Mouse (Mus musculus): ENCODE data around the gene Gm11569. TPM values are rescaled to one million over a fixed set of nuclear protein-coding genes. Genes with fewer than 3 reads are reported as not detected.
"Not testable (repeated sequence)": the region's sequence is repeated elsewhere in the genome, so short reads cannot be mapped to it uniquely, and the experiment has no call there.

Gm11569 gene
- total and polyA plus RNA-seq, 3 experiments, result not detected

DNA sequence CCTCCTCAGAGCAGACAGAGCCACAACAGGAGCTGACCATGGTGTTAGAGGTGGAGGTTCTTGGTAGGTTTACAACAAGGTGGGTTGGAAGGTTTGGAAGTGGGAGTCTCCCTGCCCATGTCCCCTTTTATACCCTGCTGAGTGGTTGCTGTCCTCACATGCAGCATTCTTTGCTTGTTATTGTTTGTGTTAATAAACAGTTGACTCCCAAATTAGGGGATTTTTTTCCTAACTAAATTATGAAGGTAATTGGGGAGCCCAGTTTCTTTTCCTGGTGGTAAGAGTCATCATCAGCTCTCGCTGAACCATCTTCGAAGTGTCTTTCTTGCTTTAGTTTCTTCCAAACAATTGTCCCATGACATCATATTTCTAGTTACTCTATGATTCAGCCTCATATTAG, 18.1 kb downstream of the Gm11569 start, which contains the start of gene Krtap4-8:
Krtap4-8 (minus strand) TSS at position 101 of the 400 bp plus-strand sequence.
- DNase-seq (ENCODE audit: extremely low read depth), result no peak
- Histone ChIP-seq H3K4me2 (ENCODE audit: insufficient read depth, low read depth, poor library complexity, severe bottlenecking) (no peak within 1 kb of the TSS), H3K79me2 (replicated peaks; ENCODE audit: control insufficient read depth, extremely low read depth, insufficient read depth, poor library complexity, severe bottlenecking) (no peaks in the 10 kb centered on the region), H3K9ac (ENCODE audit: insufficient read depth, low read depth) (no peak within 1 kb of the TSS), H3K9me3 (replicated peaks; ENCODE audit: low read length) (no peaks in the 10 kb centered on the region), H3K4me1 (ENCODE audit: control insufficient read depth in 1 of 2, insufficient read depth in 2 of 2) (no peaks in the 10 kb centered on the region), H3K27ac (ENCODE audit: insufficient read depth, low read depth) (no peak within 1 kb of the TSS), H3K27me3 (replicated peaks) (peaks cover 64% of the 10 kb centered on the region), H3K4me3 (replicated peaks in 1 of 3; ENCODE audit: low read depth in 2 of 3, low read length in 2 of 3, poor library complexity in 1 of 3) (no peak within 1 kb of the TSS), H3K36me3 (replicated peaks in 1 of 2; ENCODE audit: control insufficient read depth in 1 of 2, insufficient read depth in 1 of 2, low read length in 1 of 2) (no peaks in the 10 kb centered on the region)
- in situ Hi-C loops (cut with MboI; ENCODE audit: low pct_ligation_motif_present, low pct_unique_long_range_greater_than_20kb, low sequenced_read_pairs), result no loop called here
- TF ChIP-seq IRF4 (IDR thresholded peaks at IDR 0.05; ENCODE audit: low read depth, low read length), result no peak
- no peak for TF ChIP-seq ETS1 (conservative IDR thresholded peaks at IDR 0.05; ENCODE audit: low read depth, low read length)
- no peak for TF ChIP-seq SIN3A (IDR thresholded peaks at IDR 0.05; ENCODE audit: low read length)
- no peak for TF ChIP-seq NELFE (IDR thresholded peaks at IDR 0.05; ENCODE audit: low read depth, low read length)
- TF ChIP-seq CTCF (conservative IDR thresholded peaks at IDR 0.05 in 1 of 2, IDR thresholded peaks at IDR 0.05 in 1 of 2; ENCODE audit: low read depth in 2 of 2, low read length in 2 of 2), result no peak
- TF ChIP-seq ZC3H11A (IDR thresholded peaks at IDR 0.05; ENCODE audit: low read depth, low read length), result no peak
- TF ChIP-seq ELF1 (IDR thresholded peaks at IDR 0.05; ENCODE audit: low read depth, low read length), result no peak
- no peak for TF ChIP-seq MXI1 (IDR thresholded peaks at IDR 0.05; ENCODE audit: low read depth, low read length)
- TF ChIP-seq ZKSCAN1 (IDR thresholded peaks at IDR 0.05; ENCODE audit: borderline replicate concordance, low read depth, low read length), result no peak
- TF ChIP-seq SMC3 (IDR thresholded peaks at IDR 0.05; ENCODE audit: low read depth, low read length), result no peak
- dilution Hi-C loops (cut with MboI; ENCODE audit: extremely low pct_ligation_motif_present, extremely low pct_unique_long_range_greater_than_20kb, low sequenced_read_pairs), result no loop called here

DNA sequence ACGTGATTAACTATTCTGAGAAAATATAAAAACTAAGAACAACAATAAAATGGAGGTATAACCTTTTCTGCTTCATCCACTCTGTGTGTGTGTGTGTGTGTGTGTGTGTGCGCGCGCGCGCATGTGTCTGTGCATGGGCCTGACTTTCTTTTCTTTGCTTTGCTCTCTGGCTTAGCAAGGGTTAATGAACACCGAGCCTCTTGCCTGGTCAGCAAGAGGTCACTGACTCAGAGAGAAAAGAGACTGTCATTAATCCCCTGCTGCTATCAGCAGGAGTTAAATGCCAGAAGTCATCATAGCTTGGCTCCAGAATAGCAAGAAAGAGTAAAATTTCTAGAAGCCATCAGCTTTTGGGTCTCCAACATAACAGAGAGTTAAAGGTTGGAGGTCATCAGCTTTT, 20.3 kb downstream of the Gm11569 start:
- Histone ChIP-seq H3K36me3 (replicated peaks in 1 of 2; ENCODE audit: control insufficient read depth in 1 of 2, insufficient read depth in 1 of 2, low read length in 1 of 2) (no peaks in the 10 kb centered on the region), H3K9me3 (replicated peaks; ENCODE audit: low read length) (no peaks in the 10 kb centered on the region), H3K79me2 (replicated peaks; ENCODE audit: control insufficient read depth, extremely low read depth, insufficient read depth, poor library complexity, severe bottlenecking) (no peaks in the 10 kb centered on the region), H3K4me2 (ENCODE audit: insufficient read depth, low read depth, poor library complexity, severe bottlenecking) (no peak overlapping the region), H3K27ac (ENCODE audit: insufficient read depth, low read depth) (no peak overlapping the region), H3K4me1 (ENCODE audit: control insufficient read depth in 1 of 2, insufficient read depth in 2 of 2) (no peaks in the 10 kb centered on the region), H3K4me3 (replicated peaks in 1 of 3; ENCODE audit: low read depth in 2 of 3, low read length in 2 of 3, poor library complexity in 1 of 3) (no peak overlapping the region), H3K9ac (ENCODE audit: insufficient read depth, low read depth) (no peak overlapping the region), H3K27me3 (replicated peaks) (peaks cover 77% of the 10 kb centered on the region)
- in situ Hi-C loops (cut with MboI; ENCODE audit: low pct_ligation_motif_present, low pct_unique_long_range_greater_than_20kb, low sequenced_read_pairs) (no loop called here), dilution Hi-C loops (cut with MboI; ENCODE audit: extremely low pct_ligation_motif_present, extremely low pct_unique_long_range_greater_than_20kb, low sequenced_read_pairs) (no loop called here)
- no peak for DNase-seq (ENCODE audit: extremely low read depth)
- TF ChIP-seq GABPA (IDR thresholded peaks at IDR 0.05; ENCODE audit: insufficient replicate concordance, low read depth, low read length) (no peak), IRF4 (IDR thresholded peaks at IDR 0.05; ENCODE audit: low read depth, low read length) (no peak), ZKSCAN1 (IDR thresholded peaks at IDR 0.05; ENCODE audit: borderline replicate concordance, low read depth, low read length) (no peak), ZNF384 (IDR thresholded peaks at IDR 0.05; ENCODE audit: low read depth, low read length) (no peak), MYC (IDR thresholded peaks at IDR 0.05; ENCODE audit: low read depth, low read length) (no peak), NELFE (IDR thresholded peaks at IDR 0.05; ENCODE audit: low read depth, low read length) (no peak), USF2 (conservative IDR thresholded peaks at IDR 0.05; ENCODE audit: low read depth, low read length) (no peak), RAD21 (IDR thresholded peaks at IDR 0.05; ENCODE audit: low read depth, low read length) (no peak), ETS1 (conservative IDR thresholded peaks at IDR 0.05; ENCODE audit: low read depth, low read length) (no peak), USF1 (IDR thresholded peaks at IDR 0.05; ENCODE audit: low read depth, low read length) (no peak), CTCF (conservative IDR thresholded peaks at IDR 0.05 in 1 of 2, IDR thresholded peaks at IDR 0.05 in 1 of 2; ENCODE audit: low read depth in 2 of 2, low read length in 2 of 2) (no peak), BHLHE40 (IDR thresholded peaks at IDR 0.05; ENCODE audit: low read depth, low read length) (no peak), TCF12 (IDR thresholded peaks at IDR 0.05; ENCODE audit: low read depth, low read length) (no peak), CHD2 (IDR thresholded peaks at IDR 0.05; ENCODE audit: low read length) (no peak), MAX (IDR thresholded peaks at IDR 0.05; ENCODE audit: low read length) (no peak), MAFK (IDR thresholded peaks at IDR 0.05; ENCODE audit: insufficient replicate concordance, low read length) (no peak), ELF1 (IDR thresholded peaks at IDR 0.05; ENCODE audit: low read depth, low read length) (no peak), POLR2A (IDR thresholded peaks at IDR 0.05; ENCODE audit: low read depth, low read length) (no peak)

DNA sequence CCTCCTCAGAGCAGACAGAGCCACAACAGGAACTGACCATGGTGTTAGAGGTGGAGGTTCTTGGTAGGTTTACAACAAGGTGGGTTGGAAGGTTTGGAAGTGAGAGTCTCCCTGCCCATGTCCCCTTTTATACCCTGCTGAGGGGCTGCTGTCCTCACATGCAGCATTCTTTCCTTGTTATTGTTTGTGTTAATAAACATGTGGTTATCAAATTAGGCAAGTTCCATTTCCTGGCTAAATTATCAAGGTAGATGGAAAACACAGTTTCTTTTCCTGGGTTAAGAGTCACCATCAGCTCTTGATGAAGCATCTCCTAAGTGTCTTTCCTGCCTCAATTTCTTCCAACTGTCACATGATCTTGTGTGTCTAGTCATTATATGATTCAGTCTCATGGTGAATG, 25.9 kb downstream of the Gm11569 start, which contains the start of gene Gm11595:
Gm11595 (minus strand) TSS at position 101 of the 400 bp plus-strand sequence.
- H3K4me1 ChIP-seq (ENCODE audit: control insufficient read depth in 1 of 2, insufficient read depth in 2 of 2); H3K36me3 ChIP-seq (replicated peaks in 1 of 2; ENCODE audit: control insufficient read depth in 1 of 2, insufficient read depth in 1 of 2, low read length in 1 of 2); in situ Hi-C loops (cut with MboI; ENCODE audit: low pct_ligation_motif_present, low pct_unique_long_range_greater_than_20kb, low sequenced_read_pairs); H3K4me3 ChIP-seq (replicated peaks in 1 of 3; ENCODE audit: low read depth in 2 of 3, low read length in 2 of 3, poor library complexity in 1 of 3); H3K27ac ChIP-seq (ENCODE audit: insufficient read depth, low read depth); H3K79me2 ChIP-seq (replicated peaks; ENCODE audit: control insufficient read depth, extremely low read depth, insufficient read depth, poor library complexity, severe bottlenecking); H3K4me2 ChIP-seq (ENCODE audit: insufficient read depth, low read depth, poor library complexity, severe bottlenecking); H3K9me3 ChIP-seq (replicated peaks; ENCODE audit: low read length); dilution Hi-C loops (cut with MboI; ENCODE audit: extremely low pct_ligation_motif_present, extremely low pct_unique_long_range_greater_than_20kb, low sequenced_read_pairs); DNase-seq (ENCODE audit: extremely low read depth); H3K9ac ChIP-seq (ENCODE audit: insufficient read depth, low read depth): not testable (repeated sequence)
- peaks cover 69% of the 10 kb centered on the region for H3K27me3 ChIP-seq (replicated peaks)
